Mouse (Mus musculus) MEL-GATA-1-ER (cell line): ENCODE measurements around the gene Sugp2.

ENCODE experiments used
- DNase-seq: peaks from one replicate; pipeline ENCODE4 v3.0.0-alpha.2; 2012; ENCODE audit warnings: low read depth; ENCODE audit errors: extremely low read depth

Gene Sugp2

GRCm38 (mm10) chr8:70279266-70279665, 45.2 kb downstream of the Sugp2 start:
- DNase-seq, result no peak

GRCm38 (mm10) chr8:70281001-70281400, 47.0 kb downstream of the Sugp2 start:
- DNase-seq, result no peak

- peak; percentile 83 for DNase-seq
These were observed 48.6 kb downstream of the Sugp2 start, which contains the start of gene Homer3 for GRCm38 (mm10) chr8:70282603-70283135. Gene Homer3, plus strand, starts transcription at chr8:70282827.

GRCm38 (mm10) chr8:70283136-70284077, 49.4 kb downstream of the Sugp2 start:
- no peak for DNase-seq

- DNase-seq, result no peak
These were observed 50.4 kb downstream of the Sugp2 start for GRCm38 (mm10) chr8:70284421-70284820.

- no peak for DNase-seq
These were observed 51.3 kb downstream of the Sugp2 start for GRCm38 (mm10) chr8:70285304-70285703.

- DNase-seq, result no peak
These were observed 52.7 kb downstream of the Sugp2 start for GRCm38 (mm10) chr8:70286737-70287136.

- DNase-seq, result no peak
These were observed 60.0 kb downstream of the Sugp2 start for GRCm38 (mm10) chr8:70293988-70294405.

GRCm38 (mm10) chr8:70300881-70301280, 66.9 kb downstream of the Sugp2 start:
- DNase-seq, result no peak

- peak; percentile 84 for DNase-seq
These were observed 68.4 kb downstream of the Sugp2 start, which contains the start of the genes Ddx49 and Cope for GRCm38 (mm10) chr8:70302358-70302890. Gene Ddx49, minus strand, starts transcription at chr8:70302489. Gene Cope, plus strand, starts transcription at chr8:70302518.

- DNase-seq, result no peak
These were observed 68.9 kb downstream of the Sugp2 start for GRCm38 (mm10) chr8:70302901-70303300.

- DNase-seq, result no peak
These were observed 75.3 kb downstream of the Sugp2 start for GRCm38 (mm10) chr8:70309311-70309710.

- DNase-seq, result no peak
These were observed 79.4 kb downstream of the Sugp2 start for GRCm38 (mm10) chr8:70313399-70313798.

- no peak for DNase-seq
These were observed 81.8 kb downstream of the Sugp2 start, which contains the start of gene Cers1 for GRCm38 (mm10) chr8:70315624-70316510. Gene Cers1, plus strand, starts transcription at chr8:70315775.

- DNase-seq, result no peak
These were observed 82.8 kb downstream of the Sugp2 start for GRCm38 (mm10) chr8:70316511-70317504.

- no peak for DNase-seq
These were observed 83.8 kb downstream of the Sugp2 start for GRCm38 (mm10) chr8:70317872-70318271.

- no peak for DNase-seq
These were observed 89.7 kb downstream of the Sugp2 start for GRCm38 (mm10) chr8:70323716-70324115.

GRCm38 (mm10) chr8:70327512-70327911, 93.5 kb downstream of the Sugp2 start:
- DNase-seq, result peak; percentile 94

GRCm38 (mm10) chr8:70329124-70329834, 95.3 kb downstream of the Sugp2 start, which contains the start of gene Gdf1:
Gene Gdf1, plus strand, starts transcription at chr8:70329817.
- DNase-seq, result no peak
